Mouse (Mus musculus) ES-E14 (cell line): ENCODE data around the gene Grb7. TPM values are rescaled to one million over a fixed set of nuclear protein-coding genes. Genes with fewer than 3 reads are reported as not detected.

Source experiments
- DNase-seq: peaks from one replicate; pipeline ENCODE4 v3.0.0-alpha.2; 2013; ENCODE audit warnings: low read depth, low spot score
- H3K27ac ChIP-seq: 2 replicates; pipeline ENCODE4 v1.5.1; 2012; ENCODE audit warnings: low read depth, mild to moderate bottlenecking, low read length, moderate library complexity, mixed read lengths; ENCODE audit not compliant: poor library complexity, insufficient read depth, severe bottlenecking
- H3K36me3 ChIP-seq: 2 replicates; pipeline ENCODE4 v1.6.1; 2012; ENCODE audit warnings: mild to moderate bottlenecking, low read length, moderate library complexity, mixed read lengths; ENCODE audit not compliant: control insufficient read depth, poor library complexity, insufficient read depth, severe bottlenecking
- H3K4me1 ChIP-seq, 2 experiments: fragments of 150-350 bp in 1 of 2; sonication (generic) in 1 of 2; 2 replicates each; pipeline ENCODE4 v1.6.1; 2012; ENCODE audit warnings: low read length in 2 of 2, mild to moderate bottlenecking in 1 of 2, mixed read lengths in 1 of 2; ENCODE audit not compliant: control insufficient read depth in 2 of 2, insufficient read depth in 2 of 2, poor library complexity in 1 of 2
- H3K4me3 ChIP-seq, 2 experiments: fragments of 150-350 bp in 1 of 2; sonication (generic) in 1 of 2; 2 replicates each; pipeline ENCODE4 v1.5.1; 2012; ENCODE audit warnings: low read length in 2 of 2, low read depth in 1 of 2, mild to moderate bottlenecking in 1 of 2, mixed read lengths in 1 of 2; ENCODE audit not compliant: insufficient read depth in 1 of 2, poor library complexity in 1 of 2, severe bottlenecking in 1 of 2
- H3K9ac ChIP-seq: 2 replicates; pipeline ENCODE4 v1.6.1; 2012; ENCODE audit warnings: low read depth, mild to moderate bottlenecking, low read length, mixed read lengths; ENCODE audit not compliant: poor library complexity, insufficient read depth, severe bottlenecking
- H3K9me3 ChIP-seq: fragments of 150-350 bp; sonication (generic); 2 replicates; pipeline ENCODE4 v1.6.1; 2012; ENCODE audit warnings: low read depth, mild to moderate bottlenecking, low read length; ENCODE audit not compliant: control insufficient read depth, insufficient read depth
- CHD2 ChIP-seq: IDR thresholded peaks from 2 replicates; pipeline ENCODE4 v1.6.1; 2014; ENCODE audit warnings: mild to moderate bottlenecking, low read depth, low read length, inconsistent platforms
- HCFC1 ChIP-seq: IDR thresholded peaks from 2 replicates; pipeline ENCODE4 v1.6.1; 2012; ENCODE audit warnings: low read length, inconsistent platforms, borderline replicate concordance; ENCODE audit not compliant: insufficient read depth
- MAFK ChIP-seq: IDR thresholded peaks from 2 replicates; pipeline ENCODE4 v1.6.1; 2014; ENCODE audit warnings: mild to moderate bottlenecking, low read depth, low read length, inconsistent platforms; ENCODE audit not compliant: insufficient read depth
- ZC3H11A ChIP-seq: IDR thresholded peaks from 2 replicates; pipeline ENCODE4 v1.6.1; 2012; ENCODE audit warnings: low read depth, mild to moderate bottlenecking, inconsistent platforms, low read length, borderline replicate concordance
- ZNF384 ChIP-seq: IDR thresholded peaks from 2 replicates; pipeline ENCODE4 v1.6.1; 2012; ENCODE audit warnings: low read depth, low read length, inconsistent platforms
- in situ Hi-C, 2 experiments: fragments of 600-800 bp; cut with MboI; formaldehyde crosslinking; loops; one replicate each; pipeline ENCODE4 v1.15.1; 2025; ENCODE audit warnings: low sequenced_read_pairs in 2 of 2, inconsistent platforms in 1 of 2; ENCODE audit not compliant: unreplicated experiment in 2 of 2
- total RNA-seq: library from RNA; depleted of rRNA; stranded (reverse); fragments of 300-350 nt; gene quantifications from 2 replicates; pipeline ENCODE4 v1.2.3, GENCODE M21; 2012

Gene Grb7
- total RNA-seq, 1 experiment: 12.1 TPM

GRCm38 (mm10) chr11:98408872-98409271 is 37.3 kb upstream of the Grb7 start:
- no peak overlapping the region for H3K9ac ChIP-seq
- no peak overlapping the region; a peak in 1 of 4 replicates for H3K4me3 ChIP-seq
- no peak overlapping the region for H3K27ac ChIP-seq
- peaks cover 2 to 13% of the 10 kb centered on the region in 2 experiments; a peak in 1 of 4 replicates for H3K4me1 ChIP-seq
- in situ Hi-C loops: no loop called here
- no peaks in the 10 kb centered on the region for H3K36me3 ChIP-seq
- H3K9me3 ChIP-seq: no peaks in the 10 kb centered on the region
- no peak for DNase-seq
- no peak for TF ChIP-seq MAFK
- no peak for TF ChIP-seq HCFC1
- TF ChIP-seq ZNF384: no peak
- no peak for TF ChIP-seq CHD2
- no peak for TF ChIP-seq ZC3H11A

DNA sequence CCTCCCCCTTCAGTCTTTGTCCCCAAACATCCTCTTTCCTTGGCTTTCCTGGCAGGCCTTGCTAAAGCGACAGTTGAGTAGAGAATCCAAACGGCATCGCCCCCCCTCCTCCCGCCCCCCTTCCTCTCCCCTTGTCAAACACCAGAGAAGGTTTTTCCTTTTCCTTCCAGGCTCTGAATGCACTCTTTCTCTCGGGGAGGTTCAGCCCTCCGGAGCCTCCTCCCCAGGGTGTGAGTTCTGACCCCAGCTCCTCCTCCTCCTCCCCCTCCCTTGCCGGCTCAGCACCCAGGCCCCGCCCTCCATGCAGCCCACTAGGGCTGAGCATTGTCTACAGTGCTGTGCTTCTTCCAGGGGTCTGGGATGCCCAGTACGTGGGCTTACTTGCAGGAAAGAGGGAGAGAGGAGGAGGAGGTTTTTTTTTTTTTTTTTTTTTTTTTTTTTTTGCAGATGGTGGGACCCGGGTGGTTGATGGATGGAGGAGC is 36.8 kb upstream of the Grb7 start:
- DNase-seq: no peak
- in situ Hi-C loops: no loop called here
- H3K27ac ChIP-seq: no peak overlapping the region
- no peak overlapping the region for H3K9ac ChIP-seq
- H3K4me3 ChIP-seq: no peak overlapping the region
- no peaks in the 10 kb centered on the region for H3K36me3 ChIP-seq
- no peaks in the 10 kb centered on the region for H3K9me3 ChIP-seq
- peaks cover 2 to 13% of the 10 kb centered on the region in 2 experiments; a peak in 1 of 4 replicates for H3K4me1 ChIP-seq
- TF ChIP-seq MAFK: no peak
- peak; percentile 81 for TF ChIP-seq ZNF384

- peak within 1 kb of the TSS; percentile 85 to 96 for H3K4me3 ChIP-seq
- peak; percentile 71 for DNase-seq
- H3K27ac ChIP-seq: no peak within 1 kb of the TSS
- H3K4me1 ChIP-seq: peaks cover 2 to 11% of the 10 kb centered on the region in 2 experiments; a peak in 1 of 4 replicates
- no peaks in the 10 kb centered on the region for H3K9me3 ChIP-seq
- TF ChIP-seq ZNF384 (no peak), MAFK (no peak), CHD2 (no peak)
- H3K9ac ChIP-seq: peak within 1 kb of the TSS; percentile 88
- in situ Hi-C loops: no loop called here
- H3K36me3 ChIP-seq: no peaks in the 10 kb centered on the region
Measured at GRCm38 (mm10) chr11:98412273-98412796, 33.9 kb upstream of the Grb7 start, which contains the start of gene Erbb2. TSS of gene Erbb2 (plus strand) at chr11:98412470.

- TF ChIP-seq ZNF384 (no peak), ZC3H11A (no peak), CHD2 (no peak), MAFK (no peak), HCFC1 (no peak)
- no peak for DNase-seq
- no peak overlapping the region for H3K27ac ChIP-seq
- in situ Hi-C loops: no loop called here
- H3K9me3 ChIP-seq: no peaks in the 10 kb centered on the region
- H3K36me3 ChIP-seq: no peaks in the 10 kb centered on the region
- peaks cover 2 to 11% of the 10 kb centered on the region in 2 experiments; a peak in 1 of 4 replicates for H3K4me1 ChIP-seq
- H3K4me3 ChIP-seq: peak overlapping the region; percentile 85 to 96
- peak overlapping the region; percentile 88 for H3K9ac ChIP-seq
Measured at GRCm38 (mm10) chr11:98412797-98413301, 33.3 kb upstream of the Grb7 start.

GRCm38 (mm10) chr11:98413731-98414130 is 32.5 kb upstream of the Grb7 start:
- Histone ChIP-seq H3K27ac (no peak overlapping the region), H3K36me3 (no peaks in the 10 kb centered on the region), H3K4me3 (no peak overlapping the region; a peak in 1 of 4 replicates), H3K9ac (no peak overlapping the region), H3K9me3 (no peaks in the 10 kb centered on the region), H3K4me1 (peaks cover 2 to 11% of the 10 kb centered on the region in 2 experiments; a peak in 1 of 4 replicates)
- in situ Hi-C loops: no loop called here
- DNase-seq: no peak
- TF ChIP-seq ZNF384: no peak
- TF ChIP-seq HCFC1: no peak
